In the genomic region with DNA sequence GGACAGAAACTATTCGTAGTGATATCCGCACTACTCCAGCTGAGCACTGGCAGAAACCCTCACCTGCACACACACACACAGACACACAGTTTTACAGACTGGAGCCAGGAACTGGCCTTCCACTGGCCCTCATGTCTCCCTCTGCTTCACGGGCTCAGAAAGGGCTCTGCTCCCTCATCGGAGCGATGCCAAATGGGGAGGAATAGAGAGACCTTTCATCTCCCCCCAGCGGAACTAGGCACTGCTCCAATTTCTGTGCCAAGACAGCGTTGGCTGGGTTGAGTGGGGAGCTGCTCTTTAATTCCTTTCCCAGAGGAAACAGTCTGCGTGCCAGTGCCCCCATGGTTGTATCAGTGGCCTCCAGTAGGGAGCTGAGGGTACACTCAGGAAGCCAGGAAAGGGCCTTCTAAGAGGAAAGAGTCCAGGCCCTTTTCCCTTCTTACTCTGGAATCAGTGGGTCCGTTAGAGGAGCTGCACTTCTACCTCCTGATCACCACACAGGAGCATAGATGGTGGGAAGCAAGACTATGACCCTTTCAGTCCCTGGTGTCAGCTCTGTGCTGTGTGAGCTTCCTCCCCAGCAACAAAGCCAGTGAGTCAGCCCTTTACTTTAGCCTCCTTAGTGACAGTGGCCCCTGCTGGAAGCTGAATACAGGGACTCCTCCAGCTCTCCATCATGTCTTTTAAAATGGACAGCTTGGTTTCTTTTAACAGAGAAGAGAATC, we compare ENCODE assay signal across 8 mouse cellular contexts.
DNase-seq lines count a peak whose midpoint lies in the region; ATAC-seq lines count a peak whose summit lies in the region.

No protein-coding gene starts in this region.

- H3K27me3 ChIP-seq in embryonic facial prominence, embryonic 15.5 days: no peaks in the 10 kb centered on the region
- no peaks in the 10 kb centered on the region for H3K27me3 ChIP-seq in neural tube, embryonic 14.5 days (ENCODE audit: control insufficient read depth, insufficient read depth, low read length)

- no peak overlapping the region for H3K4me3 ChIP-seq in embryonic facial prominence, embryonic 15.5 days (replicated peaks)
- no peak overlapping the region for H3K4me3 ChIP-seq in neural tube, embryonic 14.5 days (ENCODE audit: low read depth, low read length)

- H3K9ac ChIP-seq in embryonic facial prominence, embryonic 15.5 days: no peak overlapping the region
- no peak overlapping the region for H3K9ac ChIP-seq in neural tube, embryonic 14.5 days (replicated peaks; ENCODE audit: low read depth, low read length)

- peaks cover 7% of the 10 kb centered on the region; the same call in 1 of the 2 replicates for H3K4me1 ChIP-seq in embryonic facial prominence, embryonic 15.5 days
- H3K4me1 ChIP-seq in neural tube, embryonic 14.5 days (ENCODE audit: control insufficient read depth, insufficient read depth, low read length): peaks cover 2% of the 10 kb centered on the region; the same call in 1 of the 2 replicates

- H3K36me3 ChIP-seq in embryonic facial prominence, embryonic 15.5 days: no peaks in the 10 kb centered on the region
- no peaks in the 10 kb centered on the region for H3K36me3 ChIP-seq in neural tube, embryonic 14.5 days (ENCODE audit: control insufficient read depth, insufficient read depth, low read length)

- WGBS in embryonic facial prominence, embryonic 15.5 days: 61% methylated on average over 9 of the region's 9 CpGs
- WGBS in neural tube, embryonic 14.5 days: 54% methylated on average over 9 of the region's 9 CpGs

- peak overlapping the region; percentile 28; the same call in 1 of the 2 replicates for H3K27ac ChIP-seq in embryonic facial prominence, embryonic 15.5 days (replicated peaks)
- peak overlapping the region; percentile 55 for H3K27ac ChIP-seq in neural tube, embryonic 14.5 days (ENCODE audit: low read depth, low read length)

- intact Hi-C loops in heart, postnatal 10 days (cut with DNase I): no loop called here

- ATAC-seq in embryonic facial prominence, embryonic 15.5 days (ENCODE audit: insufficient number of reproducible peaks, low FRiP score, low TSS enrichment, low read depth): peak; percentile 70
- ATAC-seq in neural tube, embryonic 14.5 days (ENCODE audit: low read depth): peak; percentile 79
- no peak for ATAC-seq in CD4-positive, CD25-positive, alpha-beta regulatory T cell, adult 4 months

- peak; percentile 45 for DNase-seq in embryo, embryonic 10 days (ENCODE audit: low spot score)
- no peak for DNase-seq in embryo, embryonic 11 days
- DNase-seq in adipocyte (ENCODE audit: low spot score): peak; percentile 7
- peak; percentile 58 to 62 for DNase-seq in heart, postnatal 10 days
- peak; percentile 55 to 59 for DNase-seq in left cerebral cortex, adult 18-20 months (ENCODE audit: low spot score in 2 of 2)

- no peak overlapping the region for H3K4me2 ChIP-seq in embryonic facial prominence, embryonic 15.5 days (replicated peaks)
- H3K4me2 ChIP-seq in neural tube, embryonic 14.5 days (ENCODE audit: low read depth, low read length): no peak overlapping the region

- no peaks in the 10 kb centered on the region for H3K9me3 ChIP-seq in embryonic facial prominence, embryonic 15.5 days (replicated peaks)
- H3K9me3 ChIP-seq in neural tube, embryonic 14.5 days (ENCODE audit: control insufficient read depth, low read length): no peaks in the 10 kb centered on the region
